Mouse (Mus musculus) lung, adult 18-20 months (tissue): ENCODE results near the gene Tspoap1.

Experiments used
- DNase-seq, 2 experiments: peaks; one replicate each; pipeline ENCODE4 v3.0.0; 2022; ENCODE audit warnings: mixed read lengths in 2 of 2

Gene Tspoap1

DNA sequence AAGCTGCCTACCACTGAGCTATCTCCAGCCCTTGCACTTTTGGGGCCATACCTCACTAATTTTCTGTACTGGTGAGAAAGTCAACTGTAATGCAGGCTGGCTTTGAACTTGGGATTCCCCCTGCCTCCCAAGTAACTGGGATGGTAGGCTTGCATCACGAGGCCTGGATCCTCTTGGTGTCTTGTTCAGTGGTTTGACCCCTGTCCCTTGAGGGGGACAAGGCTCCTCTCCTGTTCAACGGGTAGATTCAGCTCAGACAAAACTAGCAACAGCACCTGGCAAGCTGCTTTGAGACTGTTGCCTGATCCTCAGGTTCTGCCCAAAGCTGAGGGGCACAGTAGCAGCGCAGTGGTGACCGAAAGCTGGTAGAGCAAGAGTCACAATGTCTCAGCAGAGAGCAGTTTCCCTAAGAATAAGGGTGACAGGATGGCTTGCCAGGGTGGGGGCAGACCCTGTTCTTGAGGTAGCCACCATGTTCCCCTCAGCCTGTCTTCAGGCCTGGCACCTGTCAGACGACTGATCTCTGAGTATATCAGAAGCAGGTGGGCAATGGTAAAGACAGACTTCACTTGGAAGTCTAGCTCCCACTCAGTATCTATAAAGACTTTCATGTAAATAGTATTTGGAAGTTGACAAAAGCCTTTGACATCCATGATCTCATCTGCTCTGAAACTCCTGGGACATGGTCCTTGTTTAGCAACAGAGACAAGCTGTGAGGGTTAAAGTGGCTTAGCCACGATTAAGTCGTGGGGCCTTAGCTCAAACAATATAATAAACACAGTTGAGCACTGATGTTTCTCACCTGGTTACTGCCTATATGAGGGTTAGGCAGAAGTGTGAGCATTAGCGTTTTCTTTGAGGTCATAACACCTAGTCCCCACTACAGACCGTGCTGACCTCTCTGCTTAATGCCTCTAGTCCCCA lies 14.4 kb upstream of the Tspoap1 start:
- DNase-seq: no peak

DNA sequence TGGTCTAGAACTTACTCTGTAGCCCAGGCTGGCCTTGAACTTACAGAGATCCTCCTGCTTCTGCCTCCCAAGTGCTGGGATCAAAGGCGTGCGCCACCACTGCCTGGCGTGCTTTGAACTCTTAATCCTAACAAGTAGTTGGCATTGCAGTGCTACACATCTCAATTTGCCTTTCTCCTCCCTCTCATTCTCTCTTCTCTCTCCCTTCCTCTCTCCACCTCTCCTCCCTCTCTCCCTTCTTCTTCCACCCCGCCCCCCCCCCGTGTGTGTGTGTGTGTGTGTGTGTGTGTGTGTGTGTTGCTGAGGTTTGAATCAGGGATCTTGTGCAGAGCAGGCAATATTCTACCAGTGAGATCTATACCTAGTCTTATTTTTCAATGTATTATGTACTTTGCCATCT lies 13.0 kb upstream of the Tspoap1 start:
- no peak for DNase-seq

GRCm38 (mm10) chr11:87747716-87748115 lies 12.6 kb upstream of the Tspoap1 start:
- no peak for DNase-seq

DNA sequence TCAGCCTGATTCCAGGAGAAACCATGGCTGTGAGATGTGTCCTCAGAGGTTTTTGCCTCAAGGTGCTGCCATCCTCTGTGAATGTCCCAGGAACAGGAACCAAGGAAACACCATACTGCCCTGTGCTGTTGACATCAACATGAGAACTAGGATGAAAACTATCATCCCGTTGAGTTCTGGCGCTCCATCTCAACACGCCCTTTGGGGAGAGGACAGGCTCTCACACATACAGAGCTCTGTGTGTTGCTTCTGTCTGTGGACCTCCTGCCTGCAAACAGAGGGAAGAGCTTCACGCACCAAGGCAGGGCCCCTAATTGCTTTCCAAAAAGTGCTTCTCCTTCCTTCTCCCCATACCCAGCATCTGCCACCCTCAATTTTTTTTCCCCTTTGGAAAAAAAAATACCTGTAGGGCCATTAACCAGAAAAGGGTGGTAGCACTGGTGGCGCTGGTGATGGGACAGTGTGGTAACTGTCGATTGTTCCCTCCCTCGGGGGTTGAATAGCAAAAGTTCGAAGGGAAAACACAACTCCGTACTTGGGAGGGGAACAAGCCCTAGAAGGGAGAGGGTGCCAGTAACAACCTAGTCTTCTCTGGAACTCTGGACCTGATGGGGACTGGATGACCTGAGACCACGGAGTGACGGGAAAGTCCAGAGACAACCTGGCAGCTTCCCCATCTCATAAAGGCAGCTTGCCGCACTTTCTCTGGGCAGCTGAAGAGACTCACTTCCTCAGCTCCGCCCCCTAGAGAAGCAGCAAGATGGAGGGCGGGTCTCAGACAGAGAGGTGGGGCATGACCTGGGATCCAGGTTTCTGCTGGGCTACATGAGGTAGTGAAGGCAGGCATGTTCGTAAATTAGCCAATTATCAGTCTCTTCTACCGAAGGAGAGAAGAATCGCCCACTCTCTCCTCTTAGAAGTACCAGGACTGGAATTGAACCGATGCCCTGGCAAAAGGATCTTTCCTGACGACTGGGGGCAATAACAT lies 11.9 kb upstream of the Tspoap1 start:
- peak; percentile 63 to 76 for DNase-seq

DNA sequence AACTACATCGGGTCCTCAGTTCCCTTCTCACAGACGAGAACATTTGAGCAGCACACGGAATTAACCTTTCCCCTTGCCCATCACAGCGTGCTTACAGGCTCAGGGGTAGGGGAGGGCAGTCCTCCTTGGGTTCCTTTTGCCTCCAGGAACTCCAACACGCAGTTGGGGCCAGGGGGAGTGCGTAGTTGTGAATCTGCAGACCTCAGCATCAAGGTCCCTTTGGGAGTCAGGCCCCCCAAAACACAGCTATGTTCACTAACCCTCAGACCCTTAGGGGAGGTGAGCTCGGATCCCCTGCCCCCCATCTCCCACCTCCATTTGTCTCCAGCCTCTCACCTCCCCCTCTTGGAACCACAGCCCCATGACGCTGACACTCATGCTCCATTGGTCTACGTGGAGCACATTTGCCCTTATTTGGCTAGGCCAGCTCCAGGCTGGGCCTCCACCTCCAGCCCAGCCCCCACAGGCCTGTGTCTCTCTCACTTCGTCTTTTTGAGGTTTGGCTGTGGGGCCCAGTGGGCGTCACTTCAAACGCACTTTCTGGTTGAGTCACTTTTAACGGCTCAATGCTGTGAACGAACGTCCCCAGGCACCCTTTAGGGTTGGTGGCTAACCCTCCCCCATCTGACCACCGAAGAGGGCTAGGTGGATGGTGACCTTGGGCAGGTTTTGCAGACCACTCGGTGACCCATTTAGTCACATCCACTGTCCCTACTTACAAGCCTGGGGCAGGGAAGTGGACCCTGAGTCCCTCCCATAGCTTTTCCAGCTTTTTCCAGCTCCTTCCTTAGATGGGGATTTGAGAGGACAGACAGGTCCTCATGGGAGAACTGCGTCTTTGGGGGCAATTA lies 10.9 kb upstream of the Tspoap1 start:
- DNase-seq: peak; percentile 75 to 83

GRCm38 (mm10) chr11:87750043-87750421 lies 10.3 kb upstream of the Tspoap1 start:
- DNase-seq: no peak

DNA sequence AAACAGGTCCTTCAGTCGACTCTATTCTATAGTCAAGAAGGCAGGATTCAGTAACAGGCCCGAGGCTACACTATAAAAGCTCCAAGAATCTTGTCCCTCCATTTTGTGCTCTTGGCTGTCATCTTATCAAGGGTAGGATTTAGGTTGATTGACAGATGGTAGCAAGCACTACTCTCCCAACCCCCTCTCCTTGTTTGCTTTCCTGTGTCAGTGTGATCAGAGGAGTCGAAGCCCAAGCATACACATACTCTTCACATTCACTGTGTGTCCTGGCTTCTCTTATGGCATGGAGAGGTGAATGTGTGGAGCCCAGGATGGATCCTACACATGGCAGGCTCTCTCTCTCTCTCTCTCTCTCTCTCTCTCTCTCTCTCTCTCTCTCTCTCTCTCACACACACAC lies 9.8 kb upstream of the Tspoap1 start:
- no peak for DNase-seq

DNA sequence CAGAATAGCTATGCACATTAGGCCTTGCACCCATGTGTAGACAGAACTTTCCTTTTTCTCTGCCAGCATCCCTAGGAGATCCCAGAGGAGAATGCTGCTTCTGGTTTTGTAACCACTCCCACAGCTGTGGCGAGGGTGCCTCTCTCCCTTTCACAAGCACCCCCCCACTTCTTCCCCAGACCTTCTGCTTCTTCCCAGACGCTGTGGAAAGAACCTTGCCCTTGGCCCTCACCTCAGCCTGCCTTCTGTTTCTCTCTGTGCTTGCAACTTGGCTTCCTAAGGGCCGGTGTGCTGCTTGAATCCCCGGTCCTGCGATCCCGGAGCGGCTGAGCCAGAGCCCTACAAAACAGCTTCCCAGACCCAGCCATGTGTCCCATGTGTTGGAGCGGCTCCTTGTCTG lies 9.3 kb upstream of the Tspoap1 start:
- DNase-seq: no peak

GRCm38 (mm10) chr11:87751491-87751966 lies 8.8 kb upstream of the Tspoap1 start:
- DNase-seq: peak in 1 of 2 experiments; percentile 53

- no peak for DNase-seq
Observed at GRCm38 (mm10) chr11:87752307-87752706, 8.0 kb upstream of the Tspoap1 start.

DNA sequence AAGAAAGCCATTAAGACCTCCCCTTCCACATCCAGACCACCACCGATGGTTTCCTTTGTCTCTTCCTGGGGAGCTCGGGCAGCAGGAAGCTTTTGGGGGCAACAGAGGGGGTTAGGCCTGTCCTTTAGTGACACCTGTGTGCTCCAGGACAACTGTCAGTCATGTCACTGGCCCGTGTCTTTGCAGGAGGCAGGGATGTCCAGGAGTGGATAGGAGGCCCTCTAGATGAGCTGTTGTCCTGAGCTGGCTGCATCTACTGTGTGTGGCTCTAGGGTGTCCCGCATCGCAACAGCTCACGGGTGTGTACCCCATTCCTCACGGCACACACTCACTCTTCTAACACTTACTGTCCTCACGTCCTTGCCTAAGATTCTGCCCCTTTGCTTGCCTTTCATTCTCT lies 7.1 kb upstream of the Tspoap1 start:
- no peak for DNase-seq

DNA sequence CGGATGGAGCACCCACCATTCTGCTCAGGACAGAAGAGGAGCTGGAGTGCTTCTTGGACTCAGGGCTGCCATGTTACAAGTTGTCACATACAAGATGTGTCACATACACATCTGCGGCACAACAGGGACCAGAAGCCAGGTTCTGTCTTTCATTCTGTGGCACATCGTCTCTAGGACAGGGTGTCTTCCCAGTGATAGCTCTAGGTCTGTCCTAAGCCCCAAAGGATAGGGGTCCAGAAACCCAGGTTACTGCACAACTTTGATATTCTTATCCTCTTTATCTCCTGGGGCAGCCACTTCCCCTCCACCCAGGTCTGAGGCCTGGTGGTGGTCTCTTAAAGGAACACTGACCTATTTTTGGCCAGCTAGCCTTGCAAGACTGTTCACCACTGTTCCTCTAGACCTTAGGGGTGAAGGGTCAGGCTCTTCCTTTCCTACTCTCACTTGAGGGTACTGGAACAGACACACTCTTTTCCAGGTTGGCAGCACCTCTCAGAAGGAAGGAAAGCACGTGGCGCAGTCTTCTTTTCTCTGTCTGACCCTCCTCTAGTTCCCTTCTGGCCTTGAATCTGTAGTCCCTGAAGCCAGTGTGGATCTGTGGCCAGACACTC lies 6.3 kb upstream of the Tspoap1 start:
- DNase-seq: no peak

DNA sequence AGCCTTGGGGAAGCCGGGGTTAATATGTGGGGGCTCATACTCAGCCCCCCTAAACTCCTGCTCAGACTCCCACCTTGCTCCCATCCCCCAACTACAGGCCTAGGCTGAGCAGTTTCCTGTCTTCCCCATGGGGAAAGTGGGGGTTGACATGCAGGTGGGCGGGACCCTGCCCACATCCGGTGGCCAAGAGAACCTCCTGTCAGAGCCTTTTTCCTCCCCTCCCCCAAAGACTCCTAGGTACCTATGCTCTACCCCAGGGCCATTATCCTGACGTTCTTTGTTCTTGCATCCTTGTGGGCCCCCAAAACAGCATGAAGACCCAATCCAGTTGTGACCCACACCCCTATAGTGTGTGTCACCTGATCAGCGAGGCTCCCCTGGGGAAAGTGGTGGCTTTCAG lies 5.7 kb upstream of the Tspoap1 start:
- DNase-seq: peak in 1 of 2 experiments; percentile 58

GRCm38 (mm10) chr11:87755360-87756017 lies 4.9 kb upstream of the Tspoap1 start:
- peak; percentile 78 to 87 for DNase-seq

DNA sequence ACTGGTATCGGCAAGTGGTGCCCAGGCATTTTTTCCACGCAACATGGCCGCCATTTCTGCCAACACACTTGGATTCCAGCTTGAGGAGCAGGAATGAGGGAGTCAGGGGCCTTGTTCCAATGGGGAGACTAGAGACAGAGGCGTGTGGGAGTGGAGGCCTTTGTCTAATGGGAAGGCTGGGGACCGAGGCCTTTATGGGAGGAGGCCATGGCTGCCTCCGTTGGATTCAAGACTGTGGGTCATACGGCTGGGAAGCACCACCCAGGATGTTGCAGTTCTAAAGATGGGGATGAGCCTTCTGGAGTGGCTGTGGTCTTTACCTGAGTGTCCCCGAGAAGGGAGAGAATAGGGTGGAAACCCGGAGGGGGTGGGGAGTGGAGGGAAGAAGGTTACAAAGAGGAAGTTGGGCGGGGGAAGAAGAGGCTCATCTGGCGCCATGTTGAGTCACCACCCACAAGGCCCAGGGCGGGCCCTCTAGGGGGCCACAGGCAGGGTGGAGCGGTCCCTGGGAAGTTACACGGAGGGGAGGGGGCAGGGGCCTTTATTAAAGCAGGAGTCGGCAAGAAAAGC lies 4.0 kb upstream of the Tspoap1 start:
- peak; percentile 64 to 74 for DNase-seq

GRCm38 (mm10) chr11:87757001-87757954 lies 3.1 kb upstream of the Tspoap1 start:
- peak in 1 of 2 experiments; percentile 18 for DNase-seq

DNA sequence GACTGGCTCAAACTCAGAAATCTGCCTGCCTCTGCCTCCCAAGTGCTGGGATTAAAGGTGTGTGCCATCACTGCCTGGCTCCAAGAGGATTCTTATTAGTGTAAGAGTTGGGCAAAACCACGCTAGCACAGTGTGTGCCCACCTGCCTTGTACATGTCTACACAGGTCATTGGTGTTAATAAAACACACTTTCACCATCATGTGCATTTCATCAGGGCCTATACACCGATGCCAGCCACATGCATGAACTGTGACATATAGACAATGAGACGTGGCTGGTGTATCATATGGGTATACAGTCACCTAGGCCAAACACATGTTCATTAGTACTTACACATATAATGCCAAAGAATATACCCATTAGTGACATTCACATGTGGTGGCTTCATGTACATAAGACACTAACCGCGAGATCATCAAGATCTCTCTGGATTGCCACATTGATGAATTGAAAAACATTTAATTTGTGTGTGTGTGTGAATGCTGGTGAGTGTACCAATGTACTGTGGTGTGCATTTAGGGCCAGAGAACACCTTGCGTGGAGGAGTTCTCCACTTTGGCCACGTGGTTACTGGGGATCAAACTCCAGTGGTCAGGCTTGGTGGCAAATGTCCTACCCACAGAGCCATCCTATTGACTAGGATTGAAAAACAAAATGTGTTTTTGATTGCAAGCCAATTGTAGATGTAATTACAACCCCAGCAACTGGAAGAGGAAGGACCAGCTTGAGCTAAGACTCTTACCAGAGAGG lies 2.0 kb upstream of the Tspoap1 start:
- no peak for DNase-seq

DNA sequence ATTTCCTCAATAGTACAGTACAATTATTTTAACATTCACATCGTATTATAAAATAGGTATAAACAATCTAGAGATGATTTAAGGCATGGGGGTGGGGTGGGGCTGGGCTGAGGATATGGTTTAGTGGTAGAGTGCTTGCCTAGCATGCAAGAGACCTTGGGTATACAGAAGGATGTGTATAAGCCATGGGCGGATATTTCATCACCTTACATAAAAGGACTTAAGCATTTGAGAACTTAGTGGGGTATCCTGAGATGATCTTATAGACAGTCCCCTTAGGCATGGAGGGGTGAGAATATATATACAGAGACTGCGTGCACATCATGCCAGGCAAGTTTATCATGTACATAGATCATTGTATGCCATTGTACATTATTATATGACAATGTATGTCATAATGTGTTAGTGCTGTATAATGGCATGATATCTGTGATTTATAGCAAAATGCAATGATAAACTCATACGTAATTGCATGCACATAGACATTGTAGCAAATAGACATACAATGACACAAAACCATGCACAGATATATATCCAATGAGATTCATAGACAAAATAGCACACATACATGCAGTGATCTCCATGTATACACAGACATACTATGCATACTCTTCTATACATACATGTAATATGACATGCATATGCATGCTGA lies 1.3 kb upstream of the Tspoap1 start:
- no peak for DNase-seq
